Mouse (Mus musculus) spleen, embryonic (tissue): ENCODE results near the gene Alg5.

Source experiments
- CTCF ChIA-PET: fragments of 350-600 bp; sonication (Branson Sonifier 250); formaldehyde crosslinking; loops from one replicate; lab custom pipeline; 2022; lab: Charles Lee

Gene Alg5

DNA sequence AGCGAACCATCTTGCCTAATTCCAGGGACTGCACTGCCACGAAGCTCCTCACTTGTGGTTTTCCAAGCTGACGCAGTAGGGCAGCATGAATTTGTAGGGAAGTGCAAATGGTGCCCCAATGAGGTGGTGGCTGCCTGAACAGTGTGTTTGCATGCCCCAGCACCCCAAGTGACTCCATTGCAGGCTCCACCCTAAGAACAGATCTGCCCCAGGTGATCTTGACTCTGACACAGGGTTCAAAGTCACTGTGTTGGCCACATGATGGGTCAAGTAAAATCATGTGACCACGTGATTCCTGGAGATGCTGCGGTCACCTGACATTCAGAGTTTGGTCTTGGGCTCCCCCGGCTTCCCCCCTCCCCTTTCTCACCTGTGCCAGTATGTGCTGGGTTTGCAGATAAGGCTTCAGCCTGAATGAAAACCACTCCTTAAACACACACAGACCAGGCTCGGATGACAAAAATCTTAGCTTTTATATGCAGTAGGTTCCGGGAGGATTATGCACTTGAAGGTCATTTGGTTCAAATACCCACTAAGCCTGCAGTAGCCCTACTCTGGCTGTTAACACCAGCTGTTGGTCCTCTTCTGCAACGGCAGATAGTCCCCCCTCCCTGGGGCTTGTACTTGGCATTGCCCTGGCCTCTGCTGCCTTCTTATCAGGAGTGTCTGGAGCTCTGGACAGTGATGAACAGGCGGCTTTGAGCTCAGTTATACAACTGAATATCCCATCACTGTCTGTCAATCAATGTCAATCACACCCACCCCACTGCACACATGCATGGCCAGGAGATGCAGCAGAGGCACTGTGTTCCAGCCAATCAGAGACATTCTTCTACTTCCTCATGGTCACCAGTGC, 56.7 kb downstream of the Alg5 start:
- CTCF ChIA-PET: interaction anchor here (0.6 kb wide), 1 partner anchor 9 kb away, joined by 7 read pairs; no protein-coding TSS in a partner anchor

DNA sequence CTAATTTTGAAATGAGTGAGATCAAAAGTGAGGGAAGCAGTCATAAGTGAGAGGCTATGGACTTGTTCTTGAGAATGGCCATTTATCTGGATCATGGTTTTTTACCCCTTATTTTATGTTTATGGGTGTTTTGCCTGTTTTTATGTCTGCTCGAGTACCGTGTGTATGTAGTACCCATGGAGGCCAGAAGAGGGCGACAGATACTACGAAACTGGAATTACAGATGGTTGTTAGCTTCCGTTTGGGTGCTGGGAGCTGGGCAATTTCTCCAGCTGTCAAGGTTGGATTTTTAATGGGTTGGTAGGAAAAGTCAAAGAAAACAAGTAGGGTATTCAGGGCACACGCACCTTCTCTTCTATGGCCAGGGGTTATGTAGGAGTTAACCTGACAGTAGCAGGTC, 58.4 kb downstream of the Alg5 start:
- CTCF ChIA-PET: no interaction called here

DNA sequence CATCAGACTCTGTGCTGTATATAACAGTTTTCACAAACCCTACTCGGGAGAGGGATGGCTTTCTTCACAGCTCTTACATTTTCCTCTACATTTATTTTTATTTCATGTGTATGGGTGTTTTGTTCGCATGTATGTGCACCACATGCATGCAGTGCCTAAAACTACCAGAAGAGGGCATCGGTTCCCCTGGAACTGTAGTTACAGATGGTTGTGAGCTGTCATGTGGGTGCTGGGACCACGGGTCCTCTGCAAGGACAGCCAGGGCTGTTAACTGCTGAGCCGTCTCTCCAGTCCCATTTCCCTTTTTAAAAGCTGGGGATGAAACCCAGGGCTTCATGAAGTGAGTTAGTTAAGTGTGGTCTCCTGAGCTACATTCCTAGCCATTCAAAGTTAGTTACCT, 60.0 kb downstream of the Alg5 start:
- CTCF ChIA-PET: no interaction called here

DNA sequence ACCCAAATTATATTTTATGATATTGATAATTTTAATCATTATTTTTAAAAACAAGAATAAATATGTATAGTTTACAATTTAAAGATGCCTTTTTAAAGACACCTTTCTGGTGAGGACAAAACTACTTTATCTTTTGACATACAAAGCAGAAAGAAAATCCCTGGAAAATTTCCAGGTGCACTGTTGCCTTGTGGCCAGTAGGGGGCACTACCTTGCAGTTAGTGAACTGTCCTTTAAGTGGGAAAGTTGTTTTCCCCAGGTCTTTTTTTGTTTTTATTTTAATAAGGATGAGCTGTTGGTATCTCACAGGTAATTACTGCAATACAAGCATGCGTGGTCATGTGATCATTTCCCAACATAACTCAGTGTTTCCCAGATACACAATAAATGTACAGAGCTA, 60.5 kb downstream of the Alg5 start:
- CTCF ChIA-PET: no interaction called here

DNA sequence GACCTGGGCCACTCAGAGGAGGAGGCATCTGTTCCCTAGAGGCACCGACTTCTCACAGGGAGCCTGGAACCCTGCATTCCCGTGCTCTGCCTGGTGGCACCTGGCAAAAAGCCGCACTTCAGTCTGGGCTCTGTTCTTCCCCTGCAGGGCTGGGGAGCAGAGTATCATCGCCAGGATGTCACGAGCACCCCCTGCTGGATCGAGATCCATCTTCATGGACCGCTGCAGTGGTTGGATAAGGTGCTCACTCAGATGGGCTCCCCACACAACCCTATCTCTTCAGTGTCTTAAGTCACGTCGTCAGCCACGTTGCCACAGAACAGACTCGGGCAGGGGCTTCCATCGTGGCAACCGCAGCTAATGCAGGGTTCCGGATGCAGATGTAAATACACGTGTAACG, 61.9 kb downstream of the Alg5 start:
- CTCF ChIA-PET: no interaction called here
